Mouse (Mus musculus): ENCODE measurements around the gene Tmpo.

Tmpo gene

DNA sequence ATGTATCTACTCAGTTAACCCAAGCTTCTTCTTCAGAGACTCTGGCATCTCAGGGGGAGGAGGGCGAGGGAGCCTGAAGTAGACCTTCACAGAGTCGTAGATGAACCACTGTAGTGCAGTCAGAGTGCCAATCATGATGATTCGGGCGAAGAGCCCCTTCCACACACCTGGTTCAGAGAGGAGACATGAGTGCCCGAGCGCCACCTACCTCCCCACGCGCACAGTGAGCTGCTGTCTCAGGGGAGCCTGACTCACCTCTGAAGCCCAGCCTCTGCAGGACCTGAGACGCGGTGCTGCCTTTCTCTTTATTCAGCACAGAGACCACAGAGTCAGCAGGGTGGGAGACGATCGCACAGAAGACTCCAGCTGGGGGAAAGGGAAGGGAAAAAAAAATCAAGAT is 64.2 kb downstream of the Tmpo start:
- no peak for DNase-seq (ENCODE audit: low spot score)

DNA sequence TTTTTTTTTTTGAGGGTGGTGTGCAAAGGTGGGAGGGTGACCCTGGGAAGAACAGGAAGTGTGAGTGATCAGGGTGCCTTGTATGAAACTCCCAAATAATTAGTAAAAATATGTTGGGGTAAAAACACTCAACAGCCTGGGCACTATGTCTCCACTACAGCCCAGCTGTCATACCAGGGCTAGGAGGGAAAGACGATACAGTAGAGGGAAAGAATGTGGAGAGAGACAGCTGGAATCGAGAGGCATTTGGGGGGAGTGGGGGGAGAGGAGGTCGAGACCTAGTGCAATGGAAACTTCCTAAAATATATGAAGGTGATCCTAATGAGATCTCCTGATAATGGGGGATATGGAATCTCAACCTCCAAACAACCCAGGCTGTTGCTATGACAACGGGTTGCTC is 71.3 kb downstream of the Tmpo start:
- no peak for DNase-seq (ENCODE audit: low spot score)

GRCm38 (mm10) chr10:91105981-91106380 is 75.1 kb downstream of the Tmpo start:
- DNase-seq (ENCODE audit: low spot score): no peak

GRCm38 (mm10) chr10:91102799-91103590 is 78.1 kb downstream of the Tmpo start:
- DNase-seq (ENCODE audit: low spot score): no peak

GRCm38 (mm10) chr10:91101936-91102335 is 79.2 kb downstream of the Tmpo start:
- no peak for DNase-seq (ENCODE audit: low spot score)

GRCm38 (mm10) chr10:91100101-91100500 is 81.0 kb downstream of the Tmpo start:
- DNase-seq (ENCODE audit: low spot score): no peak

DNA sequence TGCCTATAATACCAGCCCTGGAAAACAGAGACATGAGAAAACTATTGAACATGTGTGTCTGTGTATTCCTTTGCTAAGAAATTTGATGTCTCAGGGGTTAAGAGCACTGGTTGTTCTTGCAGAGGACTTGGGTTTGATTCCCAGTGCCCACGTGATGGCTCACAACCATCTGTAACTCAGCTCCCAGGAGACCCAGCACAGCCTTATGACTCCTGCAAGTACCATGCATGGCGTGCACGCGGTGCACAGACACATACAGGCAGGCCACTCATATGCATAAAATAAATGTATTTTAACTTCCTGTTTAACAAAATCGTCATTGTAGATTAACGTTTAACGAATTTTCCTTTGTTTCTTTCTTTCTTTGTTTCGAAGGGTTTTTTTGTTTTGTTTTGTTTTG is 83.1 kb downstream of the Tmpo start:
- no peak for DNase-seq (ENCODE audit: low spot score)

Measured in urinary bladder, postnatal 14 days (tissue).